Mouse (Mus musculus) activated CD4-positive, CD25-positive, alpha-beta regulatory T cell, adult 9 weeks (primary cell): ENCODE measurements around the gene Serac1. TPM values are rescaled to one million over a fixed set of nuclear protein-coding genes. Genes with fewer than 3 reads are reported as not detected.

ENCODE experiments used
- polyA plus RNA-seq: library from polyadenylated mRNA; unstranded; fragments of 100-300 nt; shearing (Covaris generic); gene quantifications from one replicate; pipeline ENCODE4 v1.2.1, GENCODE M21; 2017

Serac1 gene
- polyA plus RNA-seq, result 2.2 TPM

GRCm38 (mm10) chr17:6079287-6080122 is at the start of gene Serac1, which contains the start of gene Gtf2h5:
Gene Serac1 (minus strand): TSS chr17:6079741.
Gene Gtf2h5 (plus strand): TSS chr17:6079786.

GRCm38 (mm10) chr17:6106361-6107014 is 26.9 kb upstream of the Serac1 start, which contains the start of gene Tulp4:
Gene Tulp4 (plus strand): TSS chr17:6106437.

Other genes with a start within 250 kb of the Serac1 start
- gene Snx9, start 238.4 kb downstream of the Serac1 start, polyA plus RNA-seq, result 6.8 TPM
- gene Synj2, start 138.5 kb downstream of the Serac1 start, polyA plus RNA-seq, result 20.6 TPM
- gene Gtf2h5, start within 50 bp of the Serac1 start, polyA plus RNA-seq, result 93.8 TPM
- gene Tulp4, start 26.7 kb upstream of the Serac1 start, polyA plus RNA-seq, result 68.3 TPM
- 21.7 TPM for gene Tmem181a, start 177.1 kb upstream of the Serac1 start, polyA plus RNA-seq
- gene Dynlt1a, start 237.8 kb upstream of the Serac1 start, polyA plus RNA-seq, result 10.1 TPM